Mouse (Mus musculus): ENCODE measurements at regions not wholly inside any gene's neighbourhood (a gene's known extent, or its start where the extent isn't known, plus 50 kb on each side); places are given as distances from the start of the nearest gene placed in this dataset.

- TF ChIP-seq CTCF (IDR thresholded peaks at IDR 0.05; ENCODE audit: low read depth) = no peak
- TF ChIP-seq EP300 (optimal IDR thresholded peaks at IDR 0.05) = no peak
Measured at GRCm38 (mm10) chr9:91085923-91086322, 276.3 kb upstream of the Zic4 start.

Data from stomach, postnatal 0 days (tissue).